Mouse (Mus musculus) frontal cortex, adult (tissue): Measurements from ENCODE around the gene Txndc16.

Experiments
- ATAC-seq: cut with Nextera tagmentation; 2 replicates; pipeline ENCODE4 v1.9.2; 2017; ENCODE audit warnings: mild to moderate bottlenecking, moderate library complexity, mixed read lengths; ENCODE audit not compliant: low TSS enrichment

Gene Txndc16

GRCm38 (mm10) chr14:45155511-45156173 is 64.5 kb downstream of the Txndc16 start:
- ATAC-seq = no peak

GRCm38 (mm10) chr14:45153258-45153657 is 66.9 kb downstream of the Txndc16 start:
- no peak for ATAC-seq

- ATAC-seq = peak; percentile 99
Observed at GRCm38 (mm10) chr14:45142511-45142910, 77.6 kb downstream of the Txndc16 start.

GRCm38 (mm10) chr14:45140344-45141080 is 79.6 kb downstream of the Txndc16 start:
- ATAC-seq = no peak

- ATAC-seq = no peak
Observed at GRCm38 (mm10) chr14:45135961-45136360, 84.2 kb downstream of the Txndc16 start.

- ATAC-seq = no peak
Observed at GRCm38 (mm10) chr14:45135560-45135959, 84.6 kb downstream of the Txndc16 start.

- no peak for ATAC-seq
Observed at GRCm38 (mm10) chr14:45118359-45118758, 101.8 kb downstream of the Txndc16 start.

- no peak for ATAC-seq
Observed at GRCm38 (mm10) chr14:45102201-45102600, 117.9 kb downstream of the Txndc16 start.

- ATAC-seq = no peak
Observed at GRCm38 (mm10) chr14:45092327-45092726, 127.8 kb downstream of the Txndc16 start.

GRCm38 (mm10) chr14:45090011-45090410 is 130.1 kb downstream of the Txndc16 start:
- no peak for ATAC-seq

- ATAC-seq = no peak
Observed at GRCm38 (mm10) chr14:45085651-45086425, 134.3 kb downstream of the Txndc16 start.

GRCm38 (mm10) chr14:45084656-45085280 is 135.4 kb downstream of the Txndc16 start:
- ATAC-seq = no peak

GRCm38 (mm10) chr14:45083540-45083939 is 136.6 kb downstream of the Txndc16 start:
- ATAC-seq = peak; percentile 83
